Mouse (Mus musculus): ENCODE data around the gene Camk1d.

The Camk1d gene

DNA sequence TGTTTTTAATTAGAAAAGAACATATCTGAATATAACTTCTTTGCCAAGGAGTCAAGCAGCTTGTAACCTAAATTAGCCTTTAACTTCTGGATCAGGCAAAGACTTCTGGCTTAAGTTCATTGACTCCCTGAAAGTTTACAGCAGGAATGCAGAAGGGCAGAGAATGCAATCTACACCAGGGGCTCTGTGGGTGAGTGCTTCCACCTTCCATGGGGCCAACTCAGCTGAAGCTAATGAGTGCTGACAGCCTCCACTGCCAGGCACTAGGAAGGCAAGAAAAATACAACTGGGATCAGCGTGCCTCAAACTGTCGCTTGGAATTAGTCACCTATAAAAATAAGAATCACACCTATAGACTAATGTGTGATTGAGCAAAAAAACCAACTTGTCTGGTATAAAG lies 199.2 kb downstream of the Camk1d start:
- in situ Hi-C loops (cut with MboI; ENCODE audit: unreplicated experiment in 2 of 2): no loop called here

- in situ Hi-C loops (cut with MboI; ENCODE audit: unreplicated experiment in 2 of 2): no loop called here
These were observed 200.2 kb downstream of the Camk1d start for GRCm38 (mm10) chr2:5514095-5514494.

- in situ Hi-C loops (cut with MboI; ENCODE audit: unreplicated experiment in 2 of 2): no loop called here
These were observed 200.7 kb downstream of the Camk1d start for GRCm38 (mm10) chr2:5513621-5514020.

DNA sequence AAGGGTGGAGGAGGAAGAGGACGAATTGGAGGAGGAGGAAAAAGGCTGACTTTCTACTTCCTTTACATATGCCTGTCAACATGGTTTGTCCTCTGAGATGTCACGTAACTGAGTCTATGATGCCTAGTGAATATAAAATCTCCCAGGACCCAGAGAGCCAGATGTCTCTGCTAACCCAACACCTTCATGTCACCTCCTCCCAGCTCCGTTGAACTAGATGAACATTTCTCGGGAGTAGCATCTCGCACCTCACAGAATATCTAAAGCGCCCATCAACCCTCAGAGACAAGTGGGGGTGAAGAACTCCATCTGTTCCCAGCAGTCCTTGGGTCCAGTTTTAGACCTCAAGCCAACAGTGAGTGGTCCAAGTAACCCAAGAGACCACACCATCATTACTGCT lies 204.3 kb downstream of the Camk1d start:
- in situ Hi-C loops (cut with MboI; ENCODE audit: unreplicated experiment in 2 of 2): no loop called here

- in situ Hi-C loops (cut with MboI; ENCODE audit: unreplicated experiment in 2 of 2): no loop called here
These were observed 214.7 kb downstream of the Camk1d start for GRCm38 (mm10) chr2:5499620-5500019.

GRCm38 (mm10) chr2:5489916-5490315 lies 224.4 kb downstream of the Camk1d start:
- in situ Hi-C loops (cut with MboI; ENCODE audit: unreplicated experiment in 2 of 2): no loop called here

DNA sequence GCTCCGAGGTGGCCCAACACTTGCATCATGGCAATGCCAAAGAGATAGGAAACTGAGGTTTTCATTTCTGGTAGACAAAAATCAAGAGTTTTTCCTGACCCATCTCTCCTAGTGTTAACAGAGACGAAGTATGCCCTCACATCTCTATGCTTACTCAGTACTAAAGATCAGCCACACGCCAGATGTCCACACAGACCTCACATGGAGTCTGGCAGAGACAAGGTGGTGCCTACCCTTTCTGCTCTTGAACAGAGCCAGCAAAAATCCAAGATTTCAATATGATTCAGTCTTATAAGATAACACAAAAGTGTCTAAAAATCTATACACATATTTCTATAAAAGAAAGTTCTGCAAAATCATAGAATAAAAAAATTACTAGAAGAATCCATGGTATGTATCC lies 227.0 kb downstream of the Camk1d start:
- in situ Hi-C loops (cut with MboI; ENCODE audit: unreplicated experiment in 2 of 2): no loop called here

GRCm38 (mm10) chr2:5486663-5487062 lies 227.7 kb downstream of the Camk1d start:
- in situ Hi-C loops (cut with MboI; ENCODE audit: unreplicated experiment in 2 of 2): no loop called here

DNA sequence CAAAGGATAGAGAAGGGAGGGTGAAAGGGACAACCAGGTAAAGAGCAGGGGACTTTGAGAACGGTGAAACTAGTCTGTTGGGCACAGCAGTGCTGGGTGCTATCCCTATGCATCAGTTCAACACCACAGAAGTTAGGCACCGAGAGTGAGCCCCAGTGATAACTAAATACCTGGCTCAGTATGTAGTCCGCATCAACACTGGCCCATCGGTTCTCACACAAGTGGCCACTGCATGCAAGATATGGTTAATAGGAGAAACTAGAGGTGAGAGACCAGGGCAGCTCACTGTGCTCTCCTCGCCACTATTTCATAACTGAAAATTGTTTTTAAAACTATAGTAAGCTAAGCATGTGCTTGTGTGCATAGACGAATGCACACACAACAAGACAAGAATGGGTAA lies 228.5 kb downstream of the Camk1d start:
- in situ Hi-C loops (cut with MboI; ENCODE audit: unreplicated experiment in 2 of 2): no loop called here

GRCm38 (mm10) chr2:5479886-5480285 lies 234.4 kb downstream of the Camk1d start:
- in situ Hi-C loops (cut with MboI; ENCODE audit: unreplicated experiment in 2 of 2): no loop called here

GRCm38 (mm10) chr2:5478709-5479108 lies 235.6 kb downstream of the Camk1d start:
- in situ Hi-C loops (cut with MboI; ENCODE audit: unreplicated experiment in 2 of 2): no loop called here

GRCm38 (mm10) chr2:5478256-5478655 lies 236.1 kb downstream of the Camk1d start:
- in situ Hi-C loops (cut with MboI; ENCODE audit: unreplicated experiment in 2 of 2): no loop called here

DNA sequence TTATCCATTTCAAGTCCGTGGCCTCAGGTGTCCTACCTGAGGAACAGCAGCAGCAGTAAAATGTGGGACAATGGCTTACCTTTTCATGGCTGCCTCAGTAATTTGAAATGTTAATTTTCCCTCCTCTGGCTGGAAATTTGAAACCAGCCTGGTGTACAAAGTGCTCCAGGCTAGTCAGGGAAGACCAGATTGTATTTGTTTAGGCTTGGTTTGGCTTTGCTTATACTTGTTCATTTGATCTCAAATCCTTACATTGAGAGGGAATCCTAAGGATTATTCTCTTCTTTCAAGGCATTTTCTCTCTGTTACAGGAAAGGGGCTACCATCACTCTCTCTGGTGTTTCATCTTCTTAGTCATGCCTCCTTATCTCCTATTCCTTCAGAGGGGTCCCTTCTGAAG lies 236.8 kb downstream of the Camk1d start:
- in situ Hi-C loops (cut with MboI; ENCODE audit: unreplicated experiment in 2 of 2): no loop called here

GRCm38 (mm10) chr2:5469366-5469941 lies 244.9 kb downstream of the Camk1d start:
- in situ Hi-C loops (cut with MboI; ENCODE audit: unreplicated experiment in 2 of 2): no loop called here

DNA sequence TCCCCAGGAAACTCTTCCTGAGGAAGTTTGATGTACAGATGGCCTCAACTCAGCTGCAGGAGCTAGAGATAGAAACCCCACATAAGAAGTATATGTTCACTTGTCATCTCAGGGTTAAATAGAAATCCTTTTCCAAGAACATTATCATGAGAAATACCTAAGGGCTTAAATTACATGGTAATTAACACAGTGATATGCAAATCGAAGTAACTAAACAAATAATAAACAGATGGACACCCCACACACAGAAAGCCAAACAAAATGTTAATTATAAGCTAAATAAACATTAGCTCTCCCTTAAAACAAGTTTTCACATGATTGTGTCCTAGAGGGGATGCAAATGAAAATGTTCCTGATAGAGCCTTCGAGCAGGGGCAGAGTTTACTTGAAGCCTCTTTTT lies 246.8 kb downstream of the Camk1d start:
- in situ Hi-C loops (cut with MboI; ENCODE audit: unreplicated experiment in 2 of 2): no loop called here

DNA sequence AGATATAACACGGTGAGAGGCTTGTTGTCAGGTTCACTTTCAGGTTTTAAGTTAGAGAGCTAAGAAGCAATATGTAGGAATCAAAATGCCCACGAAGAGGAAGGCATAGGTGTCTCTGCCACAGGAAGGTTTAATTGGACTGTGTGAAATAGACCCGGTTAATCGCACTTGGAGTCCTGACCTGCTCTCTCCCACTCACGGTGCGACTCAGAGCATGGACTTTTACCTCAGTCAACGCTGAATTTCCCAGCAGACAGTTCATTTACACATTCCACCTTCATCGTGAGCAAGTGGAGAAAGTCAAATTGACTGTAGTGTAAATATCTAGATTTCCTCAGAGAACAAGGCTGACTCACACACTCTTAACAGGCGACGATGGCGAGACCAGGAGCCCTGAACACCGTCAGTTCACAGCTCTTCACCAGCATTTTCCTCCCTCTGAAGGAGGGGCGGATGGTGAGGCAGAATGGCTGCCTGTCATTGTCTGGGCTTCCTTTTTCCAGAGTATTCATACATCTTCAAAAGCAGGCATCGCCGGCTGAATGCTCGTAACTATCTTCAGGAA lies 255.6 kb downstream of the Camk1d start:
- in situ Hi-C loops (cut with MboI; ENCODE audit: unreplicated experiment in 2 of 2): no loop called here

GRCm38 (mm10) chr2:5458075-5458494 lies 256.2 kb downstream of the Camk1d start:
- in situ Hi-C loops (cut with MboI; ENCODE audit: unreplicated experiment in 2 of 2): no loop called here

DNA sequence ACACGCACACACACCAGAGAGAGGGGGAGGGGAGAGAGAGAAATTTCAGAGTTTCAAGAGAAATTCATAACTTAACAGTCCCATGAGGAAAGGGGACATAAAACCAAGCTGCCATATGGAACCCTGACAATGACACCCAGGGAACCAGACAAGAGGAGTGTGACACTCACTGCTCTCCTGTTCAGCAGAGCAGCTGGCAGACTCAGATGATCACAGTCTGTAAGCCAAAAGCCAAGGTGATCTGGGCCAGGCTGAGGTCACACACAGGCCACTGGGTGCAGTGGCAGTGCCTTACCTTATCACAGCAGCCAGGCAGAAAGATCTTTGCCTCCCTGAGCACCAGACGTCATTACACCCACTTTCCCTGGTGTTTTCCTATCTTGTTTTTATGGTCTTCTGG lies 258.2 kb downstream of the Camk1d start:
- in situ Hi-C loops (cut with MboI; ENCODE audit: unreplicated experiment in 2 of 2): no loop called here

DNA sequence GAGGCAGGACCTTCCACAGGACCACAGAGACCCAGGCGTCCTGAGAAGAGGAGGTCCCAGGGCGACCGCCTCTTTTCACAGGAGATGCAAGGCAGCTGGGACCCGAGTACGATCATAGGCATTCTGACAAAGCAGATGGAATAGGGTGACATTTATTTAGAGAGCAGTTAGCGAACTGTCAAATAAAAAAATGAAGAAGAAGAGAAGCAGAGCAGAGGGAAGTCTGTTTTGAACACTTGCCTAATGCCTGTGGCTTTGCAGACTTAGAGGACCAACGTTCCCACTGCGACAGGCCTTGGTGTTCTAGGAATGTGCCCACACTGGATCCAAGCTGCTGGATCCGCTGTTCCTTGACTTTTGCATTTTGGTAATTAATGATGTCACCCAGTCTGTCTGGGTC lies 259.5 kb downstream of the Camk1d start:
- in situ Hi-C loops (cut with MboI; ENCODE audit: unreplicated experiment in 2 of 2): loop anchor here (5.0 kb wide), 4 partner anchors 262 to 447 kb away; no protein-coding TSS in a partner anchor

- in situ Hi-C loops (cut with MboI; ENCODE audit: unreplicated experiment in 2 of 2): loop anchor here (5.0 kb wide), 4 partner anchors 266 to 451 kb away; no protein-coding TSS in a partner anchor
These were observed 262.7 kb downstream of the Camk1d start for GRCm38 (mm10) chr2:5451654-5452053.

- in situ Hi-C loops (cut with MboI; ENCODE audit: unreplicated experiment in 2 of 2): no loop called here
These were observed 269.0 kb downstream of the Camk1d start for GRCm38 (mm10) chr2:5445357-5445756.

GRCm38 (mm10) chr2:5437690-5438089 lies 276.6 kb downstream of the Camk1d start:
- in situ Hi-C loops (cut with MboI; ENCODE audit: unreplicated experiment in 2 of 2): no loop called here
